ENCODE assay signal across 7 mouse cellular contexts in the genomic region with DNA sequence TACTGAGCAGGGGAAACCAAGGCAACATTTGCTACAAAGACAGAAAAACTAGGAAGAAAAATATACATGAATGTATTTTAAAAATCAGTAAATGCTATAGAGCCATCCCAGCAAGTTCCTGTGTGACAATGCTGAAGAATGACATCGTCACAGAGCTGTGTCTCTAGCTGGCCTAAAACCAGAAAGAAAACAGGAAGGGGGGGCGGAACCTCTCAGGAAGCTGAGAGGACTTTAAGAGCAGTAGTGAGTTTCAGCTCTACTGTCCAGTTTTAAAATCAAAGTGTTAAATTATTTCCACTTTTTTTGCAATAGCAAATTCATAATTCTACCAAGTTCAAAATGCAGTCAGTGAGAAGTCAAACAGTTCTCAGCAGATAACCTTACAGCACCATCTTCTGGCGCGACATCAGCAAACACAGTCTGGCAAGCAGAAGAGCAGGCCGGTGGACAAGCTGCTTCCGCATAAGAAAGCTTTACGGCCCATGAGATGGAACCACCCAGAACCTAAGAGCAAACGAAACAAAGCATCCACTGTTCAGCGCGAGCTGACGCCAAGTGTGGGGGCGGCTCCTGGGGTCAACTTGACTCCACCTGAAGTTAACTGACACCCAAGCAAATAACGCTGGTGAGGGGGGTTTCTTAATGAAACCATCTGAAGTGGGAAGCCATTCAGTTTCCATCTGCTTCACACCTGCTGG. TPM values are rescaled to one million over a fixed set of nuclear protein-coding genes. Genes with fewer than 3 reads are reported as not detected.
DNase-seq lines count a peak whose midpoint lies in the region; ATAC-seq lines count a peak whose summit lies in the region.

No protein-coding gene starts in this region.

- intact Hi-C loops in left cerebral cortex, postnatal 4 days (cut with DNase I) = no loop called here

- H3K36me3 ChIP-seq in forebrain, embryonic 11.5 days (ENCODE audit: control insufficient read depth, insufficient read depth, low read length) = peaks cover 2% of the 10 kb centered on the region; the same call in 1 of the 2 replicates

- no peak overlapping the region for H3K27ac ChIP-seq in forebrain, embryonic 11.5 days (ENCODE audit: low read depth, low read length)

- no peaks in the 10 kb centered on the region for H3K27me3 ChIP-seq in forebrain, embryonic 11.5 days (ENCODE audit: control insufficient read depth, insufficient read depth, low read length)

- WGBS in forebrain, embryonic 11.5 days = 81% methylated on average over 13 of the region's 13 CpGs

- DNase-seq in layer of hippocampus, adult 11-12 months (ENCODE audit: low spot score) = peak; percentile 28
- no peak for DNase-seq in layer of hippocampus, postnatal 25 days (ENCODE audit: extremely low spot score in 1 of 2, low spot score in 1 of 2)
- DNase-seq in ZHBTc4 (ENCODE audit: low read depth, low spot score) = peak; percentile 48
- peak; percentile 55 for DNase-seq in forelimb bud, embryonic 11.5 days (ENCODE audit: low read depth, low spot score)
- peak; percentile 28 for DNase-seq in left cerebral cortex, postnatal 4 days
- no peak for DNase-seq in forebrain, embryonic 11.5 days (ENCODE audit: low spot score)

- H3K9me3 ChIP-seq in forebrain, embryonic 11.5 days (ENCODE audit: control insufficient read depth, low read length) = no peaks in the 10 kb centered on the region

- H3K4me2 ChIP-seq in forebrain, embryonic 11.5 days (ENCODE audit: low read depth, low read length, severe bottlenecking) = no peak overlapping the region

- no peak overlapping the region for H3K4me3 ChIP-seq in forebrain, embryonic 11.5 days (ENCODE audit: low read depth, low read length)

- H3K4me1 ChIP-seq in forebrain, embryonic 11.5 days (replicated peaks; ENCODE audit: control insufficient read depth, insufficient read depth, low read length) = no peaks in the 10 kb centered on the region

- no peak for ATAC-seq in erythroid progenitor cell, adult 5-6 weeks (replicated peaks; ENCODE audit: low FRiP score, poor library complexity, severe bottlenecking)
- no peak for ATAC-seq in forebrain, embryonic 11.5 days (replicated peaks; ENCODE audit: low FRiP score)

- H3K9ac ChIP-seq in forebrain, embryonic 11.5 days (ENCODE audit: low read length) = no peak overlapping the region

RNA-seq across cellular contexts. Expression of gene Gxylt1, which starts 23.3 kb away (rescaled TPM):
- 10 to 100 TPM in 1 of 2 experiments, 1 to 10 TPM in 1; 8.2 to 10.6 TPM for total RNA-seq in layer of hippocampus, postnatal 25 days (2021)
- total RNA-seq in left cerebral cortex, postnatal 4 days (2021) = 10 to 100 TPM; 12.9 to 14.7 TPM
- total RNA-seq in erythroid progenitor cell, adult 5-6 weeks (2015; ENCODE audit: low replicate concordance) = 8.6 and 13.4 TPM in 2 replicates
- total RNA-seq in erythroid progenitor cell, adult 5-6 weeks (2017; ENCODE audit: low replicate concordance) = 15.2 and 23.7 TPM in 2 replicates
- 19.7 and 21.7 TPM in 2 replicates for polyA plus RNA-seq in forebrain, embryonic 11.5 days (2014; fragmentation: Nextera tagmentation; extraction: Ambion mirVana)

Comparison
In these comparisons a context has a peak if more than half of its experiments do, and no peak if none do; other contexts are left out.
1. DNase-seq: peak in layer of hippocampus, adult 11-12 months (single experiment), ZHBTc4 (single experiment), forelimb bud, embryonic 11.5 days (single experiment) and left cerebral cortex, postnatal 4 days (single experiment); none in layer of hippocampus, postnatal 25 days (0 of 2) and forebrain, embryonic 11.5 days (single experiment).